ENCODE assay signal across 29 mouse cellular contexts in genomic region chr4:150608670-150609069, GRCm38 (mm10). TPM values are rescaled to one million over a fixed set of nuclear protein-coding genes. Genes with fewer than 3 reads are reported as not detected.
A peak's percentile ranks its signal among the peaks of the same experiment; 100 is the strongest.
DNase-seq lines count a peak whose midpoint lies in the region; ATAC-seq and TF ChIP-seq lines count a peak whose summit lies in the region.
"Had no signal": no experiment of that assay in that cellular context is flagged by ENCODE, and none has a peak within 500 bp of the region (broad histone marks: within the 10 kb centered on the region; RNA-seq: fewer than 3 reads in every experiment).

No protein-coding gene starts in this region.

- no peak overlapping the region for H3K4me3 ChIP-seq in layer of hippocampus, adult 2 months
- no peak overlapping the region for H3K4me3 ChIP-seq in bone marrow macrophage, adult 2 months (ENCODE audit: insufficient read depth, low read length)
- no peak overlapping the region for H3K4me3 ChIP-seq in midbrain, embryonic 10.5 days
- H3K4me3 ChIP-seq: embryonic facial prominence, embryonic 12.5 days; embryonic facial prominence, embryonic 15.5 days; gastrocnemius, adult 2 months; heart, embryonic 12.5 days; heart, embryonic 15.5 days; hindbrain, embryonic 10.5 days; hindbrain, embryonic 13.5 days had no signal

- peaks cover 11% of the 10 kb centered on the region for H3K36me3 ChIP-seq in splenic B cell, adult 2 months (ENCODE audit: control insufficient read depth, insufficient read depth, low read length, poor library complexity, severe bottlenecking)
- H3K36me3 ChIP-seq in midbrain, embryonic 10.5 days, result peaks cover 41% of the 10 kb centered on the region

- no peak for TF ChIP-seq CTCF in layer of hippocampus, adult 2 months (conservative IDR thresholded peaks at IDR 0.05)
- no peak for TF ChIP-seq CTCF in bone marrow macrophage, adult 2 months (IDR thresholded peaks at IDR 0.05; ENCODE audit: low read depth, low read length)

- peak overlapping the region; percentile 8; the same call in 1 of the 2 replicates for H3K27ac ChIP-seq in layer of hippocampus, adult 2 months
- H3K27ac ChIP-seq in bone marrow macrophage, adult 2 months (ENCODE audit: insufficient read depth, low read depth, low read length), result peak overlapping the region; percentile 24; the same call in 1 of the 2 replicates
- H3K27ac ChIP-seq in midbrain, embryonic 10.5 days (replicated peaks), result no peak overlapping the region
- H3K27ac ChIP-seq: embryonic facial prominence, embryonic 12.5 days; embryonic facial prominence, embryonic 15.5 days; gastrocnemius, adult 2 months; heart, embryonic 15.5 days; hindbrain, embryonic 10.5 days had no signal

- DNase-seq in layer of hippocampus, adult 2 months (ENCODE audit: low spot score in 2 of 2), result no peak
- DNase-seq in layer of hippocampus, adult 11-12 months (ENCODE audit: low spot score), result no peak
- DNase-seq in splenic B cell, adult 2 months (ENCODE audit: low read depth, low spot score), result peak; percentile 38
- no peak for DNase-seq in cerebellum, postnatal 25 days
- DNase-seq in midbrain, embryonic 10.5 days (ENCODE audit: low spot score), result no peak
- DNase-seq: adrenal gland, adult 2 months; adrenal gland, postnatal 14 days; B cell, adult 2 months; cerebellum, adult 11-12 months; cerebellum, adult 8-10 months; cerebellum, postnatal 10 days; forebrain, postnatal 0 days; gastrocnemius, adult 2 months; gastrocnemius, postnatal 14 days; heart, postnatal 10 days; heart, postnatal 36 days had no signal

- 91% methylated on average over 3 of the region's 3 CpGs for WGBS in midbrain, embryonic 10.5 days

- ATAC-seq in granulocyte monocyte progenitor cell, adult 5-6 weeks (replicated peaks; ENCODE audit: poor library complexity, severe bottlenecking), result peak; percentile 60
- ATAC-seq: forebrain, embryonic 14.5 days; forebrain, postnatal 0 days; hindbrain, embryonic 16.5 days had no signal

- no peak for TF ChIP-seq POLR2A in bone marrow macrophage, adult 2 months (IDR thresholded peaks at IDR 0.05; ENCODE audit: borderline replicate concordance, low read depth, low read length)

- no peaks in the 10 kb centered on the region for H3K9me3 ChIP-seq in midbrain, embryonic 10.5 days (replicated peaks)
- H3K9me3 ChIP-seq: embryonic facial prominence, embryonic 12.5 days; embryonic facial prominence, embryonic 15.5 days; G1E; heart, embryonic 12.5 days; heart, embryonic 15.5 days; hindbrain, embryonic 10.5 days; hindbrain, embryonic 13.5 days had no signal

- no peaks in the 10 kb centered on the region for H3K27me3 ChIP-seq in splenic B cell, adult 2 months (ENCODE audit: control insufficient read depth, insufficient read depth, low read length, poor library complexity, severe bottlenecking)
- no peaks in the 10 kb centered on the region for H3K27me3 ChIP-seq in midbrain, embryonic 10.5 days (ENCODE audit: low read depth, poor library complexity, severe bottlenecking)
- H3K27me3 ChIP-seq: CH12.LX; embryonic facial prominence, embryonic 12.5 days; embryonic facial prominence, embryonic 15.5 days; heart, embryonic 12.5 days; heart, embryonic 15.5 days; hindbrain, embryonic 13.5 days had no signal

- peaks cover 33% of the 10 kb centered on the region for H3K4me1 ChIP-seq in bone marrow macrophage, adult 2 months (ENCODE audit: control insufficient read depth, insufficient read depth, low read length)
- H3K4me1 ChIP-seq in midbrain, embryonic 10.5 days, result peaks cover 40% of the 10 kb centered on the region
- H3K4me1 ChIP-seq: embryonic facial prominence, embryonic 12.5 days; embryonic facial prominence, embryonic 15.5 days had no signal

RNA-seq across cellular contexts. Expression of gene Slc45a1, which starts 43.3 kb away (rescaled TPM):
- 10 to 100 TPM; 39.7 to 40.1 TPM for total RNA-seq in layer of hippocampus, adult 2 months (2021)
- 0.21 TPM in 1 of 2 replicates, not detected in the other for polyA plus RNA-seq in bone marrow macrophage, adult 2 months (2012; ENCODE audit: insufficient read depth, insufficient read length, missing spikeins)
- total RNA-seq in granulocyte monocyte progenitor cell, adult 5-6 weeks (2014; fragmentation: Nextera tagmentation), result not detected in 2 replicates
- not detected in 2 replicates for total RNA-seq in granulocyte monocyte progenitor cell, adult 5-6 weeks (2017)
- 1.7 and 4.4 TPM in 2 replicates for polyA plus RNA-seq in midbrain, embryonic 10.5 days (2016; fragmentation: Nextera tagmentation; extraction: Ambion mirVana)
- total RNA-seq: CH12.LX; gastrocnemius, adult 2 months; gastrocnemius, postnatal 14 days; heart, adult 8-10 months; heart, postnatal 10 days; heart, postnatal 36 days had no signal
- polyA plus RNA-seq: G1E; heart, embryonic 12.5 days; heart, embryonic 15.5 days had no signal

Comparison
In these comparisons a context has a peak if more than half of its experiments do, and no peak if none do; other contexts are left out.
1. RNA of gene Slc45a1, which starts 43.3 kb away (total RNA-seq): 39.7 to 40.1 TPM in layer of hippocampus, adult 2 months; not detected in granulocyte monocyte progenitor cell, adult 5-6 weeks; every median in the first group is over 10 times any median in the second.